Mouse (Mus musculus): ENCODE results near the gene Ago3. TPM values are rescaled to one million over a fixed set of nuclear protein-coding genes. Genes with fewer than 3 reads are reported as not detected.

The Ago3 gene
- 17.6 and 17.8 TPM in 2 replicates for total RNA-seq (2012; rRNA removed)

DNA sequence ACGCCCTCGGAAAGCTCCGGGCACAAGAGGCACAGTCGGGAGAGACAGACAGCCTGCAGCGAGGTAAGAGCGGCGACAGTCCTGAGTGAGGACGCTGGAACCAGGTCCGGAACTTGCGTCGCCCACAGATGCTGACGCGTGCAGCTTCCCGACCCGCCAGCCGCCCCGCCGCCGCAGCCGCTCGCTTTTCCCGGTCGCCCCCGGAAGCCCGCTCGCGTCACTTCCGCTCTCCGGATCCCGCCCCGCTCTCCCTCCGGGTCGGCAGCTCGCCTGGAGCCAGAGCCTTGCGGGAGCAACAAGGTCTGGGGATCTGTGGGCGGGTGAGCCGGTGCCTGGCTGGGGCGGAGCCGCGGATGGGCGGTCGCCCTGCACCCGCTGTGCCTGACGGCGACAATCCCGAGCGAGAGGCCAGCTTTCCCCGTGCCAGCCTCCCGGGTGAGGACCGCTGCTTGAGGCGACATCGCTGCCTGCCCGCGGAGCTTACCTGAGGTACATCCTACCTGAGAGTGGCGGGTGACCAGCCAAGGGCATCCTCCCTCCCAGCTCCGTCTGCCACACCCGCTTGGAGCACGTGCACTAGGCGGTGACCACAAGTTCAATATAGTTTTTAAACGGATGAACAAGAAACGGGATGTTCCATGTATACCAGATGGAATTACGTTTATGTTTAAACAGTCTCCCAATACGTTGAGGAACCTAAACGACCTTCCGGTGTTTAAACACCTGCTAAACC, at the start of gene Ago3:
Ago3 (minus strand) TSS at position 210 of the 733 bp plus-strand sequence.
- peak within 1 kb of the TSS; percentile 89 for H3K9ac ChIP-seq (ENCODE audit: insufficient read depth, low read depth, low read length, poor library complexity, severe bottlenecking)
- in situ Hi-C loops (cut with MboI; ENCODE audit: low sequenced_read_pairs in 2 of 2, unreplicated experiment in 2 of 2): no loop called here
- peak; percentile 80 for DNase-seq (ENCODE audit: low read depth, low spot score)
- H3K4me1 ChIP-seq (ENCODE audit: control insufficient read depth in 2 of 2, insufficient read depth in 2 of 2, low read length in 2 of 2, poor library complexity in 1 of 2): peaks cover 0 to 2% of the 10 kb centered on the region in 2 experiments; a peak in 1 of 4 replicates
- no peak for TF ChIP-seq CHD2 (IDR thresholded peaks at IDR 0.05; ENCODE audit: low read depth, low read length)
- TF ChIP-seq MAFK (IDR thresholded peaks at IDR 0.05; ENCODE audit: insufficient read depth, low read depth, low read length): peak; percentile 54
- peak within 1 kb of the TSS; percentile 84 to 93 for H3K4me3 ChIP-seq (ENCODE audit: insufficient read depth in 1 of 2, low read depth in 1 of 2, low read length in 2 of 2, poor library complexity in 1 of 2, severe bottlenecking in 1 of 2)
- H3K9me3 ChIP-seq (ENCODE audit: control insufficient read depth, insufficient read depth, low read depth, low read length): no peaks in the 10 kb centered on the region
- peak within 1 kb of the TSS; percentile 73 for H3K27ac ChIP-seq (ENCODE audit: insufficient read depth, low read depth, low read length, poor library complexity, severe bottlenecking)
- no peaks in the 10 kb centered on the region for H3K36me3 ChIP-seq (ENCODE audit: control insufficient read depth, insufficient read depth, low read length, poor library complexity, severe bottlenecking)

GRCm38 (mm10) chr4:126473031-126473430, 43.7 kb upstream of the Ago3 start:
- H3K36me3 ChIP-seq (ENCODE audit: control insufficient read depth, insufficient read depth, low read length, poor library complexity, severe bottlenecking): no peaks in the 10 kb centered on the region
- H3K4me1 ChIP-seq (ENCODE audit: control insufficient read depth in 2 of 2, insufficient read depth in 2 of 2, low read length in 2 of 2, poor library complexity in 1 of 2): peaks cover 0 to 4% of the 10 kb centered on the region in 2 experiments; a peak in 1 of 4 replicates
- no peak overlapping the region for H3K9ac ChIP-seq (ENCODE audit: insufficient read depth, low read depth, low read length, poor library complexity, severe bottlenecking)
- no peak overlapping the region for H3K27ac ChIP-seq (ENCODE audit: insufficient read depth, low read depth, low read length, poor library complexity, severe bottlenecking)
- H3K9me3 ChIP-seq (ENCODE audit: control insufficient read depth, insufficient read depth, low read depth, low read length): no peaks in the 10 kb centered on the region
- no peak for TF ChIP-seq MAFK (IDR thresholded peaks at IDR 0.05; ENCODE audit: insufficient read depth, low read depth, low read length)
- no peak overlapping the region for H3K4me3 ChIP-seq (ENCODE audit: insufficient read depth in 1 of 2, low read depth in 1 of 2, low read length in 2 of 2, poor library complexity in 1 of 2, severe bottlenecking in 1 of 2)
- in situ Hi-C loops (cut with MboI; ENCODE audit: low sequenced_read_pairs in 2 of 2, unreplicated experiment in 2 of 2): no loop called here
- DNase-seq (ENCODE audit: low read depth, low spot score): peak; percentile 33

DNA sequence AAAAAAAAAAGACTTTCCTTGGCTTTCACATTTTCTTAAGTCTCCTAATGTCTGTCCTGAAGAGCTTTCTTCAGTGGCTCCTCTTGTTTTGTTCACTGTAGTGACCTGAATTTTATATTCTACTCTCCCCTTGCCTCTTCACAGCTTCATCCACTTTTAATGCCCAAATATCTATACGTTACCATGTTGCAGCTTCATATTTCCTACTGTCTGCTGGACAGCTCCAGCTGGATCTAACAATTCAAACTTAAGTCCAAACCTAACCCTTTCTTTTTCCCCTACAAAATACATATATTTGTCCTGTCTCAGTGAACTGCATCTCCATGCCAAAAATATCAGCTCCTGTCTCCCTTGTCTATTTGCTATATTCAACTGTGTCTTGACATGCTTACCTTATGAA, 40.0 kb upstream of the Ago3 start:
- H3K9me3 ChIP-seq (ENCODE audit: control insufficient read depth, insufficient read depth, low read depth, low read length): no peaks in the 10 kb centered on the region
- no peak for DNase-seq (ENCODE audit: low read depth, low spot score)
- no peak overlapping the region for H3K9ac ChIP-seq (ENCODE audit: insufficient read depth, low read depth, low read length, poor library complexity, severe bottlenecking)
- no peak overlapping the region for H3K4me3 ChIP-seq (ENCODE audit: insufficient read depth in 1 of 2, low read depth in 1 of 2, low read length in 2 of 2, poor library complexity in 1 of 2, severe bottlenecking in 1 of 2)
- no peak for TF ChIP-seq HCFC1 (IDR thresholded peaks at IDR 0.05; ENCODE audit: borderline replicate concordance, insufficient read depth, low read length)
- TF ChIP-seq CHD2 (IDR thresholded peaks at IDR 0.05; ENCODE audit: low read depth, low read length): no peak
- TF ChIP-seq ZC3H11A (IDR thresholded peaks at IDR 0.05; ENCODE audit: borderline replicate concordance, low read depth, low read length): no peak
- no peak for TF ChIP-seq ZNF384 (IDR thresholded peaks at IDR 0.05; ENCODE audit: low read depth, low read length)
- TF ChIP-seq MAFK (IDR thresholded peaks at IDR 0.05; ENCODE audit: insufficient read depth, low read depth, low read length): no peak
- H3K36me3 ChIP-seq (ENCODE audit: control insufficient read depth, insufficient read depth, low read length, poor library complexity, severe bottlenecking): no peaks in the 10 kb centered on the region
- in situ Hi-C loops (cut with MboI; ENCODE audit: low sequenced_read_pairs in 2 of 2, unreplicated experiment in 2 of 2): no loop called here
- peaks cover 2 to 6% of the 10 kb centered on the region in 2 experiments; a peak in 3 of 4 replicates for H3K4me1 ChIP-seq (ENCODE audit: control insufficient read depth in 2 of 2, insufficient read depth in 2 of 2, low read length in 2 of 2, poor library complexity in 1 of 2)
- H3K27ac ChIP-seq (ENCODE audit: insufficient read depth, low read depth, low read length, poor library complexity, severe bottlenecking): no peak overlapping the region

- no peak overlapping the region for H3K9ac ChIP-seq (ENCODE audit: insufficient read depth, low read depth, low read length, poor library complexity, severe bottlenecking)
- TF ChIP-seq ZC3H11A (IDR thresholded peaks at IDR 0.05; ENCODE audit: borderline replicate concordance, low read depth, low read length) (no peak), CHD2 (IDR thresholded peaks at IDR 0.05; ENCODE audit: low read depth, low read length) (no peak), ZNF384 (IDR thresholded peaks at IDR 0.05; ENCODE audit: low read depth, low read length) (no peak), HCFC1 (IDR thresholded peaks at IDR 0.05; ENCODE audit: borderline replicate concordance, insufficient read depth, low read length) (no peak), MAFK (IDR thresholded peaks at IDR 0.05; ENCODE audit: insufficient read depth, low read depth, low read length) (no peak)
- H3K36me3 ChIP-seq (ENCODE audit: control insufficient read depth, insufficient read depth, low read length, poor library complexity, severe bottlenecking): no peaks in the 10 kb centered on the region
- no peak overlapping the region for H3K27ac ChIP-seq (ENCODE audit: insufficient read depth, low read depth, low read length, poor library complexity, severe bottlenecking)
- H3K4me1 ChIP-seq (ENCODE audit: control insufficient read depth in 2 of 2, insufficient read depth in 2 of 2, low read length in 2 of 2, poor library complexity in 1 of 2): peaks cover 5 to 8% of the 10 kb centered on the region in 2 experiments; a peak in 3 of 4 replicates
- peak; percentile 22 for DNase-seq (ENCODE audit: low read depth, low spot score)
- no peaks in the 10 kb centered on the region for H3K9me3 ChIP-seq (ENCODE audit: control insufficient read depth, insufficient read depth, low read depth, low read length)
- in situ Hi-C loops (cut with MboI; ENCODE audit: low sequenced_read_pairs in 2 of 2, unreplicated experiment in 2 of 2): no loop called here
- peak overlapping the region in 1 of 2 experiments; percentile 98; a peak in 2 of 4 replicates for H3K4me3 ChIP-seq (ENCODE audit: insufficient read depth in 1 of 2, low read depth in 1 of 2, low read length in 2 of 2, poor library complexity in 1 of 2, severe bottlenecking in 1 of 2)
Measured at GRCm38 (mm10) chr4:126468925-126469324, 39.6 kb upstream of the Ago3 start.
